Mouse (Mus musculus): Measurements from ENCODE around the gene Gm17783.
"Not testable (repeated sequence)": the region's sequence is repeated elsewhere in the genome, so short reads cannot be mapped to it uniquely, and the experiment has no call there.

Gene Gm17783

DNA sequence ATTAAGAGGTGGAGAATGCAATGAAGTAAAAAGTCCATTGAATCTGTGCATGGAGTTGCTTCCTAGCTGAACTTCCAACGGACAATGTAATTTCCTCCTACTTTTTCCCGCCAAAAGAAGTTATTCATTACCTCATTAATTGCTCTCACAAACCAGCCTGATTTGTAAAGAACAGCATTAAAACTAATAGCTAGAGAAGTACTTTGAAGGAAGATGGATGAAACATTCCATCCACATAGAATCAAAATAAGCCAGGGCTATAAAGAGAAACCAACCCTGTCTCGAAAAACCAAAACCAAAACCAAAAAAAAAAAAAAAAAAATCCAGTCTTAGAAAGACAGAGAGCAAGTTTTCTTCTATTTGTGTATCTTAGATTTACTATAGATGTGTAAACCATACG is at the start of gene Gm17783:
TSS of gene Gm17783 (minus strand) at position 101 of the 400 bp plus-strand sequence.
- no peak for DNase-seq (ENCODE audit: low read depth)

DNA sequence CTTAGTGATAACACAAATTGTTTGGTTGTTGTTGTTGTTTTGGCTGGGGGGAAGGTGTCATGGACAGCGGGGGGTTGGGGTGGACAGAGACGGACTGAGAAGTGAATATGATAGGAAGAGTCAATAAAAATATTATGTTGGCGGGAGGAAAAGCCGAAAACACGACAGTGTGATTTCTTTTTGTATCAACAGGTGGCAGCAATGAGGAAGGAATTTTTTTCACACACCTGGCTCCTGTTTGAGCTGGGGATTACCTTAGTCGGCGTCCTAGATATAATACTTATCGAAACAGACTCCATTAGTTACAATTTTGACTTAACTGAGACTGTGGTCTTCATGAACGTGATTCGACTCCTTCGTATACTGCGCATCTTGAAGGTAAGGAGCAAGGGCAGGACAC is 48.0 kb upstream of the Gm17783 start:
- DNase-seq (ENCODE audit: low read depth) = no peak

- peak; percentile 17 for DNase-seq (ENCODE audit: low read depth)
Measured at GRCm38 (mm10) chr16:45572307-45572706, 40.5 kb upstream of the Gm17783 start.

GRCm38 (mm10) chr16:45561747-45562146 is 29.9 kb upstream of the Gm17783 start:
- DNase-seq (ENCODE audit: low read depth) = no peak

DNA sequence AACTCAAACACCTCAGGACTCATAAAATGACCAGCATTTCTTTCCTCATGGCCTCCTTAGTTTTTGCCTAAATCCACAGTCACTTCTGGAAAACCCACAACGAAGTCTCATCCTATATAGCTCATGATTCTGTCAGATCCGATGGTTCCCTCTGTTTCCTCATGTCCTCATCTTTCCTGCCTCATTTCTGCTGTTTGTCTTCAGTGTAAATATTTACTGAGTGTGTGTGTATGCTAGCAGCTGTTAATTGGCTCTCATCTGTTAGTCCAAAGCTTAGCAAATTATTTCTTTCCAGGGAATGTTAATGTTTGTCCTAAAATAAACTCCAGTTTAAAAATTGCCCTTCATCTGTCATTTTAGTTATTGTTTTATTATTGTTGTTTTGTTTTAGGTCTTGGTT is 19.7 kb upstream of the Gm17783 start:
- no peak for DNase-seq (ENCODE audit: low read depth)

DNA sequence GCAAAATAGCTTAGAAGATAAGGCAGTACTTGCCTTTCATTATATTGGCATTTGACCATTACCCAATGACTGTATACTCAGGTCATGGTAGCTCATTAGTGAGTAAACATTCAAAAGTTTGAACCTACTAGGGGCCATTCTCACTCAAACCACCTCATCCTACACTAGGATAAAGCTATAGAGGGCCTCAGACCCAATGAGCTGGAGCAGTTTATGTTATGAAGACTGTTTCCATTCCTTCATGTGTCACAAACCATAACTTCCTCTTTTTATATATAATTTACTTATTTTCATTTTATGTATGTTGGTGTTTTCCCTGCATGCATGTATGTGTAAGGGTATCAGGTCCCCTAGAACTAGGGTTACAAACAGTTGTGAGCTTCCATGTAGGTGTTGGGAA is 16.1 kb upstream of the Gm17783 start:
- DNase-seq (ENCODE audit: low read depth) = no peak

DNA sequence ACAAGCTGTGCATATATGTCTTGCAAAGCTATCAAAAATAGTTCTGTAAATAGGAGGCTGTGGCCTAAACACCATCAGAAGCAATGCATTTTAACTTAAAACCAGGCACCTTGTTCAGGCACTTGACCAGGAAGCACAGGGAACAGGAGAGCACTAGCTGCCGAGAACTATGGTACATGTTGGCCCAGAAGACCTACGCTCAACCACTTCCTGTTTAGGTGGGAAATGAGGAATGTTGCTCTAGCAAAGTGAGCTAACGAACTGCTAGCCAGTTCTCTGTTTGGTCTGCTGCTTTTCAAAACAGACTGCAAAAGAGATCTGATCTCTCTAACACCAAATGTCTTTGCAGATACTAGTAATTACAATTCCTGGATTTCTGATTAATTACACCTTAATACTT is 12.5 kb upstream of the Gm17783 start:
- DNase-seq (ENCODE audit: low read depth) = peak; percentile 14

GRCm38 (mm10) chr16:45542108-45542507 is 10.3 kb upstream of the Gm17783 start:
- no peak for DNase-seq (ENCODE audit: low read depth)

DNA sequence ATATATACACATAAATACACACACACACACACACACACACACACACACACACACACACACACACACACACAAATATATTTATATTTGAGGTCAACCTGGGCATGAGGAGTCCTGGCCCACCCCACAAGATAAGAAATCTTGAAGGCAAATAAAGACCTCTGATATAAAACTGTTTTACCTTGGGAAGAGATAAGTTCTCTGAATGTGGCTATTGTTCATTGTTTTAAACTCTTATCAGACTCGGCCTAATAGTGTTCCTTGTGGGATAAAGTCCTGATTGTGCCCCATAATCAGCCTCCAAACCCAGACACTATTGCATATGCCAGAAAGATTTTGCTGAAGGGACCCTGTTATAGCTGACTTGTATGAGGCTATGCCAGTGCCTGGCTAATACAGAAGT is 6.5 kb upstream of the Gm17783 start:
- not testable (repeated sequence) for DNase-seq (ENCODE audit: low read depth)

DNA sequence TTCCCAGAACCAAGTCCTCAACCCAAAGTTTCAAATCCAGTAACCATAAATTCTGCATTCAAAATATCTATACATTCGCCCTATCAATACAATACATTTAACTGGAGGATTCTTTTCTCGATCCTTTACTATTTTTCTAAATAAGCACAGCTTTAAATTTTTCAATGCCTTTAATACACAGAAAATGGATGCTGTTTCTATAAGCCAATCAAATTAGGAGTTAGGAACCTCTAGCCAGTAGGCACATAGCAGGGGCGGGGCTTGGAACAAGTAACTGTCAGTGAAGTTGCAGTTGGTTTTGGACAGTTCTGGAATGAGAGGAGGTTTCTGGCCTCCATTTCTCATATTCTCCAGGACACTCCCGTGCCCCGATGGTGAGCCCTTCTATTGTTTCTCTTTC is 3.2 kb upstream of the Gm17783 start, which contains the start of gene Slc9c1:
TSS of gene Slc9c1 (plus strand) at position 301 of the 400 bp plus-strand sequence.
- DNase-seq (ENCODE audit: low read depth) = no peak

DNA sequence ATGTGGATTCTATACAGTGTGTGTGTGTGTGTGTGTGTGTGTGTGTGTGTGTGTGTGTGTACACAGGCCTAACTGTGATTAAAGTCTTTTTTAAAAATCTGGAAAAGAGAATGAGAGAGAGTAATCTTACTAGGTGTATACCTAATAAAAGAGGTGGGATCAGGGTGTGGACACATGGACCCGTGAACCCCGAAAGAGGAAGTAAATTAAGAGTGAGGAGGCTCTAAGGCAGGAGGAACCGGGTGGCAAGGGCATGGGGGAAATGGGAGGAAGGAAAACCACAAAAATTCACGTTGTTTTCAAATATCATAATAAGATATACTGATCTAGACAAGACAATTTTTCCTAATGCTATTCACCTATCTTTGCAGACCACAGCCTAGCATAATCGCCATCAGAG is 6.3 kb downstream of the Gm17783 start:
- DNase-seq (ENCODE audit: low read depth) = no peak

- no peak for DNase-seq (ENCODE audit: low read depth)
Measured at GRCm38 (mm10) chr16:45495326-45495725, 36.5 kb downstream of the Gm17783 start.

DNA sequence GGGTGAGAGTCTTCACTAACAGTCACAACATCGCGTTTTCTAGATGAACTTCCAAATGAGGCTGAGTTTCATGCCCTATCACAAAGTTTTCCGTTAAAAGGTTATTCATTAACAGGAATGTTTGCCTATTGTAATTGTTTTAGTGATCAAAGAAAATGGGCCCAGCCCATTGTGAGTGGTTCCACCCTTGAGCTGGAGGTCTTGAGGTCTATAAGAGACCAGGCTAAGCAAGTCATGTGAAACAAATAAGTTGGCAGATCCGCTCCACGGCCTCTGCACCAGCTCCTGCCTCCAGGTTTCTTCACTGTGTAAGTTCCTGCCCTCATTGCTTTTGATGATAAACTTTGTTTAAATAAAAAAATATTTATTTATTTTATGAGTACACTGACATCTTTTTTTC is 38.9 kb downstream of the Gm17783 start, which contains the start of gene Gm609:
TSS of gene Gm609 (minus strand) at position 43 of the 400 bp plus-strand sequence.
- DNase-seq (ENCODE audit: low read depth) = no peak

- DNase-seq (ENCODE audit: low read depth) = no peak
Measured at GRCm38 (mm10) chr16:45476991-45477390, 54.9 kb downstream of the Gm17783 start.

DNA sequence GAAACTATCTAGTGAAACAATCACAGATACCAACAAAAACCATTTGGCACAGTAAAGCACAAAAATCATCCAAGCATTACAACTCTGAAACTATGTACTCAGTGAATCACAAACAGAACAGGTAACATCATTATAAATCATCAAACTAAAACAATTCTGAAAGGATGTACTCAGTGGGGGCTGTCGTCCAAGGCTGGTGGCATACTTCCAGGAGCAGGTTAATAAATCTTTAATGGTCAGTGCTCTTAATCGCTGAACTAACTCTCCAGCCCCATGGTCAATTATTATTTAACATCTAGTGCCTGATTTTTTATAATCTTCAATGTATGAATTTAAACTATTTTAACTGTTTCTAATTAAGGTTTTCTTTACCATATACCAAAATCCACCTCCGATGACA is 60.0 kb downstream of the Gm17783 start:
- DNase-seq (ENCODE audit: low read depth) = not testable (repeated sequence)

Measured in c-Kit-positive CD71-negative TER-119-negative erythroid progenitor cells, embryonic 14.5 days (primary cell).